Mouse (Mus musculus): ENCODE measurements at regions not wholly inside any gene's neighbourhood (a gene's known extent, or its start where the extent isn't known, plus 50 kb on each side); places are given as distances from the start of the nearest gene placed in this dataset.

DNA sequence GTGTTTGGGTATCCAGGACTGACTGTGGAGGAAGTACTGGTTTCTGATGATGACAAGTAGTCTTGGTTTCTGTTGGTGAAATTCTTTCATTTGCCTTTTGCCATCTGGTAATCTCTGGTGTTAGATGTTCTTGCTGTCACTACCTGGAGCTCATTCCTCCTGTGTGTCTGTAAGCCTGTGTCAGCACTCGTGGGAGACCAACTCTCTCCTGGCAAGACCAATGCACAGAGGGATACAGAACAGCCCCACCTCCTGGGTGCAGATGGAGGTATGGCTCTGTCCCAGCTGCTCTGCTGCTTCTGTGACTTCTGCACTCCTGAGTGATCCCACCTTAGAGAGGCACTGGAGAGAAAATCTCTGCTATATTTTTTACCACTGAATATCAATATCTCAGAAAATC, 285.4 kb downstream of the Csnka2ip start:
- H3K27ac ChIP-seq (ENCODE audit: low read length), result no peak overlapping the region
- H3K4me3 ChIP-seq (ENCODE audit: low read depth, low read length), result no peak overlapping the region
- ATAC-seq (ENCODE audit: insufficient number of reproducible peaks, insufficient read depth, low FRiP score, low read depth), result no peak
- H3K27me3 ChIP-seq (ENCODE audit: control insufficient read depth, insufficient read depth, low read length), result no peaks in the 10 kb centered on the region
- H3K36me3 ChIP-seq (ENCODE audit: control insufficient read depth, insufficient read depth, low read length), result no peaks in the 10 kb centered on the region
- H3K9ac ChIP-seq (replicated peaks; ENCODE audit: low read depth, low read length), result no peak overlapping the region
- WGBS, result 63% methylated on average over 1 of the region's 1 CpGs
- no peaks in the 10 kb centered on the region for H3K4me1 ChIP-seq (ENCODE audit: control insufficient read depth, insufficient read depth, low read length)
- no peaks in the 10 kb centered on the region for H3K9me3 ChIP-seq (ENCODE audit: control insufficient read depth, low read depth, low read length)
- H3K4me2 ChIP-seq (replicated peaks; ENCODE audit: low read depth, low read length), result no peak overlapping the region

DNA sequence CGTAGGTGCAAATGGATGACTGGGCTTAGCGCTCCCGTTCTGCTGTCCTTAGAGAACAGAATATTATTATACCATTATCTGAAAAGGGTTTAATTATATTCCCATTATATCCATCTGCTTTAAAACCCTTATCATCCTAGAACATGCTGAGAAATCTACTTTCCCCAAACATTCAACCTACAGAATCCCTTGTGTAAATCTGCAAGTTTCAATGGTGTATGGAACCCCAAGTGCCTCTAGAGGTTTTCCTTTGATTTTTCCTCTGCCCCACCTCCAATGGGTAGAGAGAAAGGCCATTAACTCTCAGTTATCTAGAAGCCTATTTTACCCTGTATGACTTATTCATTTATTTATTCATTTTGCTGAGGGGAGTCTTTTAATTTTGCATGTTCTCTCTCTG, 308.7 kb downstream of the Csnka2ip start:
- ATAC-seq (ENCODE audit: insufficient number of reproducible peaks, insufficient read depth, low FRiP score, low read depth), result no peak
- Histone ChIP-seq H3K9ac (replicated peaks; ENCODE audit: low read depth, low read length) (no peak overlapping the region), H3K36me3 (ENCODE audit: control insufficient read depth, insufficient read depth, low read length) (no peaks in the 10 kb centered on the region), H3K27me3 (ENCODE audit: control insufficient read depth, insufficient read depth, low read length) (no peaks in the 10 kb centered on the region), H3K4me3 (ENCODE audit: low read depth, low read length) (no peak overlapping the region), H3K9me3 (ENCODE audit: control insufficient read depth, low read depth, low read length) (no peaks in the 10 kb centered on the region), H3K4me1 (ENCODE audit: control insufficient read depth, insufficient read depth, low read length) (no peaks in the 10 kb centered on the region), H3K4me2 (replicated peaks; ENCODE audit: low read depth, low read length) (no peak overlapping the region), H3K27ac (ENCODE audit: low read length) (no peak overlapping the region)
- 78% methylated on average over 3 of the region's 3 CpGs for WGBS

DNA sequence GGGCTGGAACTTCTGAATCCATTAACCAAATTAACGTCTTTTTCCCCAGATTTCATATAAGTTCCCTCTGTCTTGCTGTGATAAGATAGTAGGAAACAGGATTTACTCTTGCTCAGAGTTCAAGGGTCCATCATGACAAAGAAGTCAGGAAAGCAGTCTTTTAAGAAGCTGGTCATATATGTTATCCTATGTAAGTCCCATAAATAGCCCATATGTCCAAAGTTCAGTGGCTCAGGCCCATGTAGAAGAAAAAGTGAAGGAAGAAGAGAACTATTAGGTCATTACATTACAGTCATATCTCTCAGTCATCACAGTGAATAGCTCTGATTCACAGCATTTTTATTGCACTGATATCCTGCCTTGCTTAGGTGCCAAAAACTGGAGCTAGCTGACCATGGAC, 316.9 kb downstream of the Csnka2ip start:
- Histone ChIP-seq H3K36me3 (ENCODE audit: control insufficient read depth, insufficient read depth, low read length) (no peaks in the 10 kb centered on the region), H3K9ac (replicated peaks; ENCODE audit: low read depth, low read length) (no peak overlapping the region), H3K4me1 (ENCODE audit: control insufficient read depth, insufficient read depth, low read length) (no peaks in the 10 kb centered on the region), H3K9me3 (ENCODE audit: control insufficient read depth, low read depth, low read length) (no peaks in the 10 kb centered on the region), H3K27ac (ENCODE audit: low read length) (no peak overlapping the region), H3K4me2 (replicated peaks; ENCODE audit: low read depth, low read length) (no peak overlapping the region), H3K4me3 (ENCODE audit: low read depth, low read length) (no peak overlapping the region), H3K27me3 (ENCODE audit: control insufficient read depth, insufficient read depth, low read length) (no peaks in the 10 kb centered on the region)
- no peak for ATAC-seq (ENCODE audit: insufficient number of reproducible peaks, insufficient read depth, low FRiP score, low read depth)
- WGBS, result 69% methylated on average over 1 of the region's 1 CpGs

DNA sequence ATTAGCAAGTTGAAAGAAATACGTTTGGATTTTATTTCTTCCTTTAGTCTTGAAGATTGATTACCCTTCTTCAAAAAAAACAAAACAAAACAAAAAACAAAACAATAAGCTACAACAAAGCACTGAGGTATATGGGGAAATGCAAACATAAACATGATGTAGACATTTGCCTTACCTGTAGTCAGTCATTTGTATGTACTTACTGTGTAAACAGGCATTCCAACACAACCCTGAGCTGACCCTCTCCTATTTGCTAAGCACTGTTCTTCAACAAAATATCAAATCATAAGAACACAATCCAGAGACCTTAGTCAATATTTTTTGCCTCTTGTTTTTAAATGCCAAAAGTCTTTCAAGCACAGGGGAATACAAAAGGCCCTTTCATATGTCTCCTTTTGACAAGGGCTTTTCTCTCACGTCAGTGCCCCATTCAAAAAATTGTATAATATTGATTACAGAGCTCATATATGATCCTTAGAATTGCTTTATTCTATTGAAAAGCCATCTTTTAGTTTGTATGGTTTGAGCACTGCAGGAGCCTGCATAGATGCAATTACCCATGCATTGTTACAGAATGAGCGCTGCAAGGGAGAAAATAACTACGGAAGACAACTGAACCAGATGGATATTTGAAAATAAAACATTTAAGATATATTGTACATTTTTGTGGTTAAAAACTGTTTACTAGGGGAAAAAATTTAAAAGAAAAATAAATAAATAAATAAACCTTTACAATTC, 326.2 kb downstream of the Csnka2ip start:
- Histone ChIP-seq H3K4me2 (replicated peaks; ENCODE audit: low read depth, low read length) (no peak overlapping the region), H3K9me3 (ENCODE audit: control insufficient read depth, low read depth, low read length) (no peaks in the 10 kb centered on the region), H3K4me3 (ENCODE audit: low read depth, low read length) (no peak overlapping the region), H3K27ac (ENCODE audit: low read length) (no peak overlapping the region), H3K4me1 (ENCODE audit: control insufficient read depth, insufficient read depth, low read length) (no peaks in the 10 kb centered on the region), H3K36me3 (ENCODE audit: control insufficient read depth, insufficient read depth, low read length) (no peaks in the 10 kb centered on the region), H3K9ac (replicated peaks; ENCODE audit: low read depth, low read length) (no peak overlapping the region), H3K27me3 (ENCODE audit: control insufficient read depth, insufficient read depth, low read length) (no peaks in the 10 kb centered on the region)
- ATAC-seq (ENCODE audit: insufficient number of reproducible peaks, insufficient read depth, low FRiP score, low read depth), result no peak
- WGBS, result 76% methylated on average over 4 of the region's 4 CpGs

DNA sequence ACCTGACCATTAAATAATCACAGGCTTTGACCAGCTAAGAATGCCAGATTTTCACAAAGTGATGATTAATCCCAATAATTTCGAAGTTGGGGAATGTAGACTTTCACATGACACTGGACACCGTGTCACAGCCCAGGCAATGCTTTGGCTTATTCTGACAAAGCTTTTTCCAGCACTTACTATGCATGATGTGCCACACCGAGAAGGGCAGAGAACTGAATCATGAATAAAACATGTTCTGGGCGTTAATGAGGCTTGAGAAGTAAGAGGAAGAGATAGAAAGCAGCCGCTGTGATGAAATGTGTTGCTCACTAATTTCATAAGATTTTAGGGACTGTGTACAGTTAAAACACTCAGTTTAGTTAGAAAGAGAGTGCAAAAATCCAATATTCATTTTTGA, 326.8 kb downstream of the Csnka2ip start:
- Histone ChIP-seq H3K4me2 (replicated peaks; ENCODE audit: low read depth, low read length) (no peak overlapping the region), H3K4me3 (ENCODE audit: low read depth, low read length) (no peak overlapping the region), H3K9ac (replicated peaks; ENCODE audit: low read depth, low read length) (no peak overlapping the region), H3K4me1 (ENCODE audit: control insufficient read depth, insufficient read depth, low read length) (no peaks in the 10 kb centered on the region), H3K9me3 (ENCODE audit: control insufficient read depth, low read depth, low read length) (no peaks in the 10 kb centered on the region), H3K27ac (ENCODE audit: low read length) (no peak overlapping the region), H3K36me3 (ENCODE audit: control insufficient read depth, insufficient read depth, low read length) (no peaks in the 10 kb centered on the region), H3K27me3 (ENCODE audit: control insufficient read depth, insufficient read depth, low read length) (no peaks in the 10 kb centered on the region)
- 69% methylated on average over 5 of the region's 5 CpGs for WGBS
- ATAC-seq (ENCODE audit: insufficient number of reproducible peaks, insufficient read depth, low FRiP score, low read depth), result no peak

DNA sequence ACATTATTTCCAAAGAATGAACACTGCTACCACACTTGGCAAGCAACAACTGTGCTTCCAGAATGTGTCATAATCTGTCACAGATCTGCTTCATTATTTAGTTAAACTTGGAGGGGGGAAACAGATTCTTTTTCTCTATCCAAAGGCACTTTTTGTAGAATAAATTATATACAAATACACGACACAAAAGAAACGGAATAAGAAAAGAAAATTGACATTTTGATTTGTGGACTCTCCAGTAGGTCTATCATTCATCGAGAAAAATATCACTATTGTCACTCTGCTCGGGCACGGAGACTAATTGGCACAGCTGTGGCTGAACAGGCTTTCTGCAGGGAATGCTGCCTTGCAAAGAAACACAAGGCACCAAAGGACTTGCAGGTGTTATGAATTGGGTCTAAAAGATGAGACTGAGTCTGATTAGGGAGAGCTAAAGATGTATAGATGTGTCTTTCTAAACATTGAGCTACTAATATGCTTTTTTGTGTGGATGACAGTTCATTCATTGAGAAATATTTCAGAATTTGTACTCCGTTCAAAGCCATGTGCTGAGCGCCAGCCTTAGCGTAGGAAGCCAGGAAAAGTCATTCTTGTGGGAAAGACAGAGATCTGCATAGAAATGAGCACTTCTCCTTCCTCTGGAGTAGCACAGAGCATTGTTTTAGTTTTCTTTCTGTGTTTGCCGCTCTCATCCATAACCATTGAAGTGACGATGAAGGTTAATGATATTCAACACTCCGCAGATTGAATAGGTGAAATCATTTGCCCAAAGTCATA, 337.1 kb downstream of the Csnka2ip start:
- H3K4me3 ChIP-seq (ENCODE audit: low read depth, low read length), result no peak overlapping the region
- no peaks in the 10 kb centered on the region for H3K4me1 ChIP-seq (ENCODE audit: control insufficient read depth, insufficient read depth, low read length)
- H3K27ac ChIP-seq (ENCODE audit: low read length), result no peak overlapping the region
- no peak overlapping the region for H3K9ac ChIP-seq (replicated peaks; ENCODE audit: low read depth, low read length)
- no peaks in the 10 kb centered on the region for H3K36me3 ChIP-seq (ENCODE audit: control insufficient read depth, insufficient read depth, low read length)
- ATAC-seq (ENCODE audit: insufficient number of reproducible peaks, insufficient read depth, low FRiP score, low read depth), result no peak
- no peak overlapping the region for H3K4me2 ChIP-seq (replicated peaks; ENCODE audit: low read depth, low read length)
- 62% methylated on average over 11 of the region's 11 CpGs for WGBS
- H3K9me3 ChIP-seq (ENCODE audit: control insufficient read depth, low read depth, low read length), result no peaks in the 10 kb centered on the region
- no peaks in the 10 kb centered on the region for H3K27me3 ChIP-seq (ENCODE audit: control insufficient read depth, insufficient read depth, low read length)

DNA sequence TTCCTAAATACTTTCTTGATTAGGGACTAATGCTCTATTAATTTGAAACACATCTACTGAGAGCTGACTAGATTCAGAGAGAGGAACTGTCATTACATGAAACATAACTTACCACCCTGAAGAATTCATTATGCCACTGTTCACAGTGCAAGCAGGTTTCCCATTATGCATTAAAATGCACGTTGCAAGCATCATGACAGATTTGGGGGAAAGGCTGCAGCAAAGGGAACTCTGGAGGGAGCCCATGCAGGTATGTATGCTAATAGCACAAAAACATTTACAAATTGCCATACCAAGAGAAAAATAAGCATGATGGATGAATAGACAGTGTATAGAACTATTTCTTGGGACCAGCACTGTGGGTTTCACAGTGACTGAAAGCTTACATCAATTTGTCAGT, 351.1 kb downstream of the Csnka2ip start:
- Histone ChIP-seq H3K9ac (replicated peaks; ENCODE audit: low read depth, low read length) (no peak overlapping the region), H3K4me3 (ENCODE audit: low read depth, low read length) (no peak overlapping the region), H3K9me3 (ENCODE audit: control insufficient read depth, low read depth, low read length) (no peaks in the 10 kb centered on the region), H3K36me3 (ENCODE audit: control insufficient read depth, insufficient read depth, low read length) (no peaks in the 10 kb centered on the region), H3K4me2 (replicated peaks; ENCODE audit: low read depth, low read length) (no peak overlapping the region), H3K27me3 (ENCODE audit: control insufficient read depth, insufficient read depth, low read length) (no peaks in the 10 kb centered on the region), H3K27ac (ENCODE audit: low read length) (no peak overlapping the region), H3K4me1 (ENCODE audit: control insufficient read depth, insufficient read depth, low read length) (no peaks in the 10 kb centered on the region)
- 63% methylated on average over 1 of the region's 1 CpGs for WGBS
- ATAC-seq (ENCODE audit: insufficient number of reproducible peaks, insufficient read depth, low FRiP score, low read depth), result no peak

DNA sequence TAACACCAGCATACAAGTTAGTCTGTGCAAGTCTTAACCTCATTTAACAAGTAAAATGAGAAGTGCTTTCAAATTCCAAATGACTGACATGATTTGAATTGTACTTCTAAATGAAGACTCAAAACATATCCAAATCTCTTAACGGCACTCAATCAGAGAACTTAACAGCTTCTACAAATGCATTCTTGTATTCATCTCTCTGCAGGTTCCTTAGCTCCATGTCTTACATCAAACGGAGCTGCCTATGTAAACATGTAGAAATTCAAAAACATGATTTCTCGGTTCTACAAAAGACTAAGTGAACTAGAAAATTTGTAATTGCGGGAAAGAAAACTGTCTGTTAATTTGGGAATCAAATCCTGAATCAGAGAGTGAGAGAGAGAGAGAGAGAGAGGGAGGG, 353.5 kb downstream of the Csnka2ip start:
- no peaks in the 10 kb centered on the region for H3K27me3 ChIP-seq (ENCODE audit: control insufficient read depth, insufficient read depth, low read length)
- H3K4me1 ChIP-seq (ENCODE audit: control insufficient read depth, insufficient read depth, low read length), result no peaks in the 10 kb centered on the region
- no peak overlapping the region for H3K27ac ChIP-seq (ENCODE audit: low read length)
- no peaks in the 10 kb centered on the region for H3K36me3 ChIP-seq (ENCODE audit: control insufficient read depth, insufficient read depth, low read length)
- no peak overlapping the region for H3K4me2 ChIP-seq (replicated peaks; ENCODE audit: low read depth, low read length)
- no peak overlapping the region for H3K9ac ChIP-seq (replicated peaks; ENCODE audit: low read depth, low read length)
- no peaks in the 10 kb centered on the region for H3K9me3 ChIP-seq (ENCODE audit: control insufficient read depth, low read depth, low read length)
- ATAC-seq (ENCODE audit: insufficient number of reproducible peaks, insufficient read depth, low FRiP score, low read depth), result no peak
- H3K4me3 ChIP-seq (ENCODE audit: low read depth, low read length), result no peak overlapping the region
- 70% methylated on average over 4 of the region's 4 CpGs for WGBS

All from stomach, embryonic 14.5 days (tissue).